Mouse (Mus musculus): ENCODE measurements around the gene Ear1. TPM values are rescaled to one million over a fixed set of nuclear protein-coding genes. Genes with fewer than 3 reads are reported as not detected.
"Not testable (repeated sequence)": the region's sequence is repeated elsewhere in the genome, so short reads cannot be mapped to it uniquely, and the experiment has no call there.

The Ear1 gene
- total RNA-seq (2015; ENCODE audit: low replicate concordance) (55.7 and 64.8 TPM in 2 replicates), total RNA-seq (2017; ENCODE audit: low replicate concordance) (57.6 and 70.3 TPM in 2 replicates)

DNA sequence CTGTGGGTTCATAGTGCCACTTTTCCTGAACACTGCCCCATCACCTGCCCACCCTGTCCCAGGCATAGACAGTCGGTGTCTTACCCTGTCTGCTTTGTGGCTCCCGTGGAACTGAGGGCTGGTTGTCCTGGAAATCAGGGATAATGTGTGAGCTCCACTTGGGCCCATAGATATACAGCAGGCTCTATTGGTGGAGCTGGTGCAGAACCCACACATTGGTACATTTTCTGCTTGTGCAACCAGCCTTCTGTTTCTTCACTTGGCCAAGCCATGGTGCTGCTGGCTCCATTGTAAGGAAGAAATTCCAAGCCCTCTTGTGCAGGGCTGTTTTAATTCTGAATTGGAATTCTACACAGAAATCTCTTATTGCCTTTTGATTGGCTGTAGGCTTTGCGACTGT lies at the start of gene Ear1:
TSS of gene Ear1 (minus strand) at position 101 of the 400 bp plus-strand sequence.
- not testable (repeated sequence) for ATAC-seq (replicated peaks; ENCODE audit: low FRiP score, poor library complexity, severe bottlenecking)

DNA sequence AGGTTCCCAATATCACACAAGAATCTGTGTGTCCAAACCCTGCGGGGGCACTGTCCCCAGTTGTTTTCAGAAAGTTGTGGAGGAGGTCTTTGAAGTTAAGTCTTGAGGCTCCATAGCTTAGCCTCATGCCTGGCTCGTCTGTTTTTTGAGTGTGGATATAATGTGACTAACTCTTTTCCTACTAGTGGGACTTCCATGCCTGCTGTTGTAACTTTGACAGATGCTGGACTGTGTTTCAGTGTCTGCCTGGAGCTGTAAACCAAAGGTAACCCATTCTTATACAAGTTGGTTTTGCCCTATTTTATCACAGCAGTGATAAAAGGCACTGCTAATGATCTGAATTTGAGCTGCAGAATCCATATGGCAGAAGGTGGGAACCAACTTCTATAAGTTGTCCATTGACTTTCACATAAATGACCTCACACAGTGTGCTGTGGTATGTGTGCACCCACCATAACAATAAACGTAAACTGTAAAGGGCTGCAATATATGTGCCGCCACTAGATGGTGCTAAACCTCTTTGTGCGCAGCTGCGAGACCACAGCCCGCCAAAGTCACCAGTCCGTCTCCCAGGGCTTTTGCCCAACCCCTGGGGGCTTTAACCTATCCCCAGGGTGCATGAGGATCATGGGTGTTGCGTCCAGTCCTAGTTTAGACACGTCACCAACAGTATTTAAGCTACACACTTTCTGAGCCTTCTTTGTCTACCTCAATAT lies 49.5 kb upstream of the Ear1 start, which contains the start of gene Gm8113:
TSS of gene Gm8113 (plus strand) at position 703 of the 716 bp plus-strand sequence.
- peak; percentile 69; the same call in 1 of the 2 replicates for ATAC-seq (replicated peaks; ENCODE audit: low FRiP score, poor library complexity, severe bottlenecking)

GRCm38 (mm10) chr14:43923459-43923858 lies 48.1 kb upstream of the Ear1 start, which contains the start of gene Ear10:
TSS of gene Ear10 (minus strand) at chr14:43923559.
- not testable (repeated sequence) for ATAC-seq (replicated peaks; ENCODE audit: low FRiP score, poor library complexity, severe bottlenecking)

DNA sequence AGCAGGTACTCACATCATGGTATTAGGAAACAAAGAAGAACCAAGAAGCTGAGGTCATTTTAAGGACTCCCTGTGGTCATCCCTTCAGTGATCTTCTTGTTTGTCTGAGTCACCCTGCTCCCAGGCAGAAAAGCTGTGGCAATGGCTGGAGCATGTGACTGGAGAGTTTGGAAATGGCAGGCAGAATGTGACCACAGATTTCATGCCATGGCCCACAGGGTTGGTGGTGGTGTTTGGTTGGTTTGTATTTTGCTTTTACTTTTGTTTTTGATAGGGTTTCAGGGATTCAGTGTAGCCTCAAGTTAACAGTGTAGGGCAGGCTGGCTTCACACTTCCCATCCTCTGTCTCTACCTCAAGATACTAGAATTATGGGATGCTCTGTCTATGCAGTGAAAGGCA lies 42.9 kb upstream of the Ear1 start:
- ATAC-seq (replicated peaks; ENCODE audit: low FRiP score, poor library complexity, severe bottlenecking), result not testable (repeated sequence)

DNA sequence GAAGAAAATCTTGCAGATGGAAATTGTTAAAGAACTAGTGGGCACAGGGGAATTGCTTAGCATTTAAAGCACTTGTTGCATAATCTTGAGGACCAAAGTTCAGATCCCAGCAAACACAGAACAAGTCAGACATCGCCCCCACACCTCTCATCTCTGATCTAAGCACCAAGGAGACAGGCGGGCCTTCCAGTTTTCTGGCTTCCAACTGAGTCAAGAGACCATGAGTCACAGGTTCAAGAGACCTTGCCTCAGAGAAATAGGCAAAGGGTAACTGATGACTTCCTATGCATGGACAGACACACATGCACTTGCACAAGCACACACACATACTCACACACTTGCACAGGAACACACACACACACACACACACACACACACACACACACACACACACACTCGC lies 23.3 kb upstream of the Ear1 start:
- ATAC-seq (replicated peaks; ENCODE audit: low FRiP score, poor library complexity, severe bottlenecking), result not testable (repeated sequence)

DNA sequence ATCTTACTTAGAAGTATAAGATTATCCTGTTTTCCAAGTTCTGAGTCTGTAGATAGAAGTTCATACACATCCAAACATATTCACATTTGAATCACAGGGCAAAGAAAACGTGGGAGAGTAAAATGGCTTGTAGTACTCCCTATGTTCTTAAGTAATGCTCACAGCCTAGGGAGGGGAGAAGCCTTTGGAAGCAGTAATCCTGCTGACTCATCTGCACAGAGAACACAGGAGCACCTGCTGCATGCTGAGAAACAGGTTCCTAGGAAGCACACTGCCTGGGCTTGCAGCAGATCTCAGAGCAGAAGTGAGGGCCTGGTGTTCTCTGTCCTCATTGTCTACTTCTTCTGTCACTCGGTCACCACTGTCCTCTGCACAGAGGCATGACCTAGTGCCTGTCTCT lies 20.0 kb upstream of the Ear1 start:
- not testable (repeated sequence) for ATAC-seq (replicated peaks; ENCODE audit: low FRiP score, poor library complexity, severe bottlenecking)

DNA sequence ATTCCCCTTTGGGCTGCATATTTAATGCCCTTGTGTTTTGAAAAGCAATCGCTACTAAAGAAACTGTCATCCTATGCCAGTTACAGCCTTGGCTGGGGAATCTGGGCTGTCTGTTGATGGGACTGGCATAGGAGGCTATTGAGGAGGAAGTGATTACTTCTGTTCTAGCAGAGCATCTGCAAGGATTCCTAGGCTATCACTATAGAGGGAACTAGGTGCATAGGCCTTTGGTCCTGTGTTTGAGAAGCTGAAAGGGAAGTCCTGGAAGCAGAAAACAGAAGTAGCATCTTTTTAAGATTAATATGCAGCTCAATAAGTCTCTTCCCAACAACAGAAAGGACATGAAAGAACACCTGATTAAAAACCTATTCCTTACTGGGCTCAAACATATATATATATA lies 16.0 kb upstream of the Ear1 start:
- not testable (repeated sequence) for ATAC-seq (replicated peaks; ENCODE audit: low FRiP score, poor library complexity, severe bottlenecking)

- not testable (repeated sequence) for ATAC-seq (replicated peaks; ENCODE audit: low FRiP score, poor library complexity, severe bottlenecking)
Observed at GRCm38 (mm10) chr14:43886235-43886634, 10.9 kb upstream of the Ear1 start.

DNA sequence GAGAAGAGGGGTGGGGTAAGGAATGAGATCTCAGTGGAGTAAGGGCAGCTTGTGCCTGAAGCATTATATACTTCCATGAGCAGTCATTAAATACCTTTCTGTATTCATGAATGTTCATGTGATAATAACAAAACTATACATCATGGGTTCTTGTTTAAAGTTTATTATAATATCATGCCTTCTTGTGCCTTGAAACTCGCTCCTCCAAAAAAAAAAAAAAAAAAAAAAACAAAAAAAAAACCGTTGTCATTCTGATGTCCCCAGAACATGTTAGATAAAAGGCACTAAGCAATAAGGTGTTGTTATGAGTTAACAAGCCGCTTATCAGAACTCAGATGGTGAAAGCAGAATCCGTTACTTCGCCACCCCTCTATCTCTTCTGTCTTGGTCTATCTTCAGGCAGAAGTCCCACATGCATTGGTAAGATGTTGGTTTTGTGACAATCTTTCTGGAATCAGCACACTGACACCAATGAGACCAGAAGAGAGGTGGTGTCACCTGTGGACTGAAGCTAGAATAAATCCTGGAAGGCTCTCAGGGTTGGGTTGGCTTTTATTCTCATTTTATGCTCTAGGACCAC lies 4.7 kb upstream of the Ear1 start:
- not testable (repeated sequence) for ATAC-seq (replicated peaks; ENCODE audit: low FRiP score, poor library complexity, severe bottlenecking)

DNA sequence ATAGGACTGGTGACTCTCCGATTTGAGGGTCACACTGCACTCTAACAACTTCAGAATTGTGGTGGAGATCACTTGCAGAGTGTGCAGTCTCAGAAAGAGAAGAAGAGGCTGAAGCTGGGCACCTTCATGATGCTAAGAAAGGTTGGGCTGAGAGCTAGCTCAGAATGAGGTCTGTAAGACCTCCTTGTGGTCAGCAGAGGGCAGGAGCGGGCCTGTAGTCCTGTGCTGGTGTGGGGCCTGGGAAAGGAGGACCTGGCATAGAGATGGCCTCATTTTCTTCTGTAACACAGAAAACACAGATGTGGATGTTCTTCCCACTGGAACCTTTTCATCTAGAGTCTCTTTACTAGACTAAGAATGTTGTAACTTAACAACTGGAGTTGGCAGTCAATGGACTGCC lies 2.5 kb upstream of the Ear1 start:
- ATAC-seq (replicated peaks; ENCODE audit: low FRiP score, poor library complexity, severe bottlenecking), result not testable (repeated sequence)

DNA sequence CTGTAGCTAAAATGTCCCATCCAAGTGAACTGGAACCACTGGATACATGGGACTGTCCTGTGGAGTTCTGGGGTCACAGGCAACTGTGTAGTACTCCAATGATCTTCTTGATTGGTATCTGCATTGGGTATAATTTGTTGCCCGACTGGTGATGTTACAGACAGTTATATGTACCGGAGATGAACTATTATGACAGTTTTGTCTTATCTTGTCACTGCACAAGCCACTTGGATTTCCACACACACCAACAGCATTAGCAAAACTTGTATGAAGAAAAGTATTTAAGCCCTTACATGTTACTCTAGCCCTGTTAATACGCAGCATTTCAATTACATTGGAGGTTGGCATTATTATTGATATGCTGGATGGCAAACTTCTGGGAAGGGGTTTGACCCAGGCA lies 455 bp downstream of the Ear1 start:
- ATAC-seq (replicated peaks; ENCODE audit: low FRiP score, poor library complexity, severe bottlenecking), result not testable (repeated sequence)

- not testable (repeated sequence) for ATAC-seq (replicated peaks; ENCODE audit: low FRiP score, poor library complexity, severe bottlenecking)
Observed at GRCm38 (mm10) chr14:43860522-43860921, 14.8 kb downstream of the Ear1 start.

DNA sequence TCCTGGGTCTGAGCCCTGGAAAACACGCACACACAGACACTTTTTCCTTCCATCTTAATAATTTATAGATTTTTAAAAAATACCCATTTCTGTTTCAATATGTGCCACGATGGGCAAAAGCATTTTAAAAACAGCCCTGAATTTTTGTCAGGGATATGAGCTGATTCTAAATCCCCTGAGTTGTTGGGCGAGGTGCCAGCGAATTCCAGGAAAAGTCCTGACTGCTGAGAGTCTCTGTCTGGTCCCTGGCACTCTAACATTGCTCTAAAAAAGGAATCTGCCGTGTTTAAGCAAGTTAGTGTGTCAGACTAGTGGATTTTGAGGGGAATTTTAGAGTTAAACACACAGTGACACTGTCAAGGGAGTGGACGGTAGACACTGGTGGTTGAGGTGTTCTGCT lies 15.9 kb downstream of the Ear1 start:
- not testable (repeated sequence) for ATAC-seq (replicated peaks; ENCODE audit: low FRiP score, poor library complexity, severe bottlenecking)

GRCm38 (mm10) chr14:43843949-43844573 lies 31.3 kb downstream of the Ear1 start:
- ATAC-seq (replicated peaks; ENCODE audit: low FRiP score, poor library complexity, severe bottlenecking), result not testable (repeated sequence)

GRCm38 (mm10) chr14:43840976-43841375 lies 34.3 kb downstream of the Ear1 start:
- ATAC-seq (replicated peaks; ENCODE audit: low FRiP score, poor library complexity, severe bottlenecking), result not testable (repeated sequence)

- ATAC-seq (replicated peaks; ENCODE audit: low FRiP score, poor library complexity, severe bottlenecking), result not testable (repeated sequence)
Observed at GRCm38 (mm10) chr14:43835366-43835765, 40.0 kb downstream of the Ear1 start.

GRCm38 (mm10) chr14:43830385-43830784 lies 44.9 kb downstream of the Ear1 start:
- not testable (repeated sequence) for ATAC-seq (replicated peaks; ENCODE audit: low FRiP score, poor library complexity, severe bottlenecking)

GRCm38 (mm10) chr14:43824176-43824575 lies 51.1 kb downstream of the Ear1 start:
- ATAC-seq (replicated peaks; ENCODE audit: low FRiP score, poor library complexity, severe bottlenecking), result not testable (repeated sequence)

DNA sequence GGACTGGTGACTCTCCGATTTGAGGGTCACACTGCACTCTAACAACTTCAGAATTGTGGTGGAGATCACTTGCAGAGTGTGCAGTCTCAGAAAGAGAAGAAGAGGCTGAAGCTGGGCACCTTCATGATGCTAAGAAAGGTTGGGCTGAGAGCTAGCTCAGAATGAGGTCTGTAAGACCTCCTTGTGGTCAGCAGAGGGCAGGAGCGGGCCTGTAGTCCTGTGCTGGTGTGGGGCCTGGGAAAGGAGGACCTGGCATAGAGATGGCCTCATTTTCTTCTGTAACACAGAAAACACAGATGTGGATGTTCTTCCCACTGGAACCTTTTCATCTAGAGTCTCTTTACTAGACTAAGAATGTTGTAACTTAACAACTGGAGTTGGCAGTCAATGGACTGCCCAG lies 53.4 kb downstream of the Ear1 start:
- not testable (repeated sequence) for ATAC-seq (replicated peaks; ENCODE audit: low FRiP score, poor library complexity, severe bottlenecking)

GRCm38 (mm10) chr14:43812458-43812857 lies 62.9 kb downstream of the Ear1 start:
- not testable (repeated sequence) for ATAC-seq (replicated peaks; ENCODE audit: low FRiP score, poor library complexity, severe bottlenecking)

Data from erythroblast, adult 5-6 weeks (primary cell).